Mouse (Mus musculus): ENCODE data around the gene Lmod3.
"Not testable (repeated sequence)": the region's sequence is repeated elsewhere in the genome, so short reads cannot be mapped to it uniquely, and the experiment has no call there.

The Lmod3 gene

GRCm38 (mm10) chr6:97276366-97276765 is 23.8 kb upstream of the Lmod3 start:
- peak; percentile 29 for DNase-seq (ENCODE audit: low read depth, low spot score)

DNA sequence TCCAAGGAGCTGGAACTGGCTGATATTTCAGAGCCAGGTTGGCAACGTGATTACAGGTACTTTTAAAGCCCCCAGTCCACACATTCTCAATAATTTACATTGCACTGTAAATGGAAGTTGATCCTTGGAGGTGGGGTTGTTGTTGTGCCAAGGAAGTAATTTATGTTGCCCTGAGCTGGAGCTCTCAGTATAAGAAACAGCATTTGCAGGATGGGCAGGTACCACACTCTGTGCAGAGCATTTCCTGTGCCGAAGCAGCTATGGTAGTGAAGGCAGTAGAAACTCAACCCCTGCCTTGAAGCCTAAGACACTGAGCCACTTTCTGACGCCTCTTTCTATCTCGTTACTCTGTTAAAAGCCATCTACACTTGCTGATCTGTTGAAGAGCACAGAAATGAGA is 23.2 kb upstream of the Lmod3 start:
- peak; percentile 46 for DNase-seq (ENCODE audit: low read depth, low spot score)

DNA sequence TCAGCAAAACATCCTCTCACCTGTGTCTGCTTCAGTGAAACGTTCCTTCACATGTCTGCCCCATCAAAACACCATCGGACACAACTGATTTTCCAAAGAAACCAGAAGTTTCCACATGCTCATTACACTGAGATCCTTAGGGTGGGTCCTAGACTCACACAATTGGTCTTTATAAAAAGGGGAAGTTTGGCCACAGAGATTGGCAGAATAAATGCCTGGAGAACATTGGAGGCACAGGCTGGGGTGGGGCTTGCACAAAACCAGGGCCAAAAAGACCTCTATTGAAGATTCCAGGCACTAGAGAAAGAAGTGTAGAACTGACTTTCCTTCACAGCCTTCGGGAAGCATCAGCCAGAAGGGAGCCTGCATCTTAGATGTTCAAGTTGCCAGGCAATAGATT is 21.2 kb upstream of the Lmod3 start:
- DNase-seq (ENCODE audit: low read depth, low spot score): no peak

DNA sequence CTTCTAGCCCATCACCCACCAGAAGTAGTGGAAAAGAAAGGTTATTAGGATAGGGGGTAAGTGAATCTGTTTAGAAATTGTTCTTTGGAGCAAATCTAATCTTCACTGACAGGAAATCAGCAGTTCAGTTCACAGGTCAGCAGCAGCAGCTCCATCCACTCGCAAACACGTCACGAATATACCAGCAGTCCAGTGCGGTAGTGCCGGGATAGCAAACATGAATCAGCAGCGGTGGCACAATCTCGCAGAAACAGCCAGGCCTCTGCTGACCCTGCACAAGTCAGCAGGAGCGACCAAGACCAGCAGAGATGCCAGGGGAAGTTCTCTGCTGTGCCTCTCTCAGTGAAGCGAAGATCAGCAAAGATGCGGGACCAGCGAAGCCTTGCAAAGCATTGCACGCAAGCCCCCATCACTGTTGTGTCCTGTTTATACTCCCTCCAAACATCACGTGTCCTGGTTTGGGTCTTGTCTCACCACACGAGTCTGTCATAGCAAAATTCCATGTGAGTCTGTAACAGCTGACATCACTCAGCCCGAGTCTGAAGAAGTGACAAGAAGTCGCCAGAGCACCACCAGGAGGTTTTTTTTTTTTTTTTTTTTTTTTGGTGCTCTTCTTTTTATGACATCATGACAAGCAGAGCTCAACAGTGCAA is 20.6 kb upstream of the Lmod3 start:
- DNase-seq (ENCODE audit: low read depth, low spot score): no peak

GRCm38 (mm10) chr6:97272349-97272748 is 19.8 kb upstream of the Lmod3 start:
- no peak for DNase-seq (ENCODE audit: low read depth, low spot score)

GRCm38 (mm10) chr6:97269596-97269995 is 17.0 kb upstream of the Lmod3 start:
- DNase-seq (ENCODE audit: low read depth, low spot score): no peak

DNA sequence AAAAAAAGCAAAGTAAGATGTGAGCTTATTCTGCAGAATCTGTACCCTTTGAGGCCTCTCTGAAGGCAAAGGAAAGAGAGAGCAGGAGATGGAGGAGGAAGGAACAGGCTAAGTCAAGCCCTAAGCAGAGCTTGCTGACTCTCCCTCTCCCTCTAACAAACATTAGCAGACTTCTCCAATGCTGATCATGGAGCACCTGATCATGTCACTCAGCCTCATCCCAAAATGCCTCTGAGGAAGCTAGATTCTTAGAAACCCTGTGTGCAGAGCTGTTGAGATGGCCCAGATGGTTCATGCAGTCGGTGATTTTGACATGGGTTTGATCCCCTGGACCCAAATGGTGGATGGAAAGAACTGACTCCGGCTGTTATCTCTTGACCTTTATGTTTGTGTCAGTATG is 14.6 kb upstream of the Lmod3 start:
- no peak for DNase-seq (ENCODE audit: low read depth, low spot score)

GRCm38 (mm10) chr6:97266661-97267060 is 14.1 kb upstream of the Lmod3 start:
- DNase-seq (ENCODE audit: low read depth, low spot score): no peak

DNA sequence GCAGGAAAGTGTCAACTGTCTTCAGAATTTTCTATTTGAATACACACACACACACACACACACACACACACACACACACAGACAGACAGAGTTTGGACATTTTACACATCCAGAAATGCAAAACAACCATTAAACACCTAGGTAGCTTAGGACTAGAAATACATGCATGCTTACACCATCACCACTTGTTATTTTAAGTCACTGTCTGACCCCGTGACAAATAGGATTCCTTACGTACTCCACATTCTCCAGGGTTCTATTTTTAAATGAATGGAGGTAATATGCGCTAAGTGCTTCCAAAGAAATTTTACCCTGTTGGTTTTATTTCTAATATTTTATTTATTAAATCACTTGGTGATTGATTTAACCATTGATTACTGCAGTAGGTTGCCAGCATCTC is 13.1 kb upstream of the Lmod3 start:
- DNase-seq (ENCODE audit: low read depth, low spot score): no peak

DNA sequence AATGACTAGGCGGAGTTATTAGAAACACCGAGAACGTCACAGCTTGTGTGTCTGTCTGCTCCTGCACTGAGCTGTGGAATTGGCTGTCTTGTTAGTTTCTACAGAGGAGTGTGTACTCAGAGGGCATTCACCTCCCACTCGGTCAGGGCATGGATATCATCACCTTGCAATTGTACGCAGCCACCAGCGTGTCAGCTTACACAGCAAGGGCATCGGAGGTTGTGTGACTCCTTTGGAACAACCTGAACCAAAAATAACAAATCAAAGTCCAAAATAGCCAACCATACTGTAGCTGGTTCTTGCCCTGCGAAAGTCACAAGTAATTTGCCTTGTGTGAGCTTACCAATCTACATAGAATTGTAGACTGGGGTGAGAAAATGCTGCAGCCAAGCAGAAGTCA is 12.7 kb upstream of the Lmod3 start:
- DNase-seq (ENCODE audit: low read depth, low spot score): no peak

GRCm38 (mm10) chr6:97263750-97264149 is 11.2 kb upstream of the Lmod3 start:
- peak; percentile 59 for DNase-seq (ENCODE audit: low read depth, low spot score)

DNA sequence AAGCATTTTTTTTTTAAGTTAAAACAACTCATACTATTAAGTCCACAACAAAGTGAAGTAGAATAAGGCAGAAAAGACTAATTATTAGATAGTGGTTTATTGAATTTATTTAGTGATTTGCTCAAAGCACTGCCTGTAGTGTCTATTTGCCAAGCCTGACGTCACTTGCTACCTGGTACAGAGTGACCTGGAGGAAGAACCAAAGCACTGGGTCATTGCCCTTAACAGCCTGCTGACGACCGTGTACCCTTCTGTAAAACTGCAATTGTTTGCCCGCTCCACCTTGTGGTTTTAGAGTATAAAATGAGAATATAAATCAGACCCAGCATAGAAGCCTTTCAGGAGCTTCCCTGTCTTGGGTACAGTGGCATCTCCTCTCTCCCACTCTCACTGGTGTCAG is 9.7 kb upstream of the Lmod3 start:
- DNase-seq (ENCODE audit: low read depth, low spot score): no peak

- DNase-seq (ENCODE audit: low read depth, low spot score): not testable (repeated sequence)
Measured at GRCm38 (mm10) chr6:97259926-97260325, 7.4 kb upstream of the Lmod3 start.

DNA sequence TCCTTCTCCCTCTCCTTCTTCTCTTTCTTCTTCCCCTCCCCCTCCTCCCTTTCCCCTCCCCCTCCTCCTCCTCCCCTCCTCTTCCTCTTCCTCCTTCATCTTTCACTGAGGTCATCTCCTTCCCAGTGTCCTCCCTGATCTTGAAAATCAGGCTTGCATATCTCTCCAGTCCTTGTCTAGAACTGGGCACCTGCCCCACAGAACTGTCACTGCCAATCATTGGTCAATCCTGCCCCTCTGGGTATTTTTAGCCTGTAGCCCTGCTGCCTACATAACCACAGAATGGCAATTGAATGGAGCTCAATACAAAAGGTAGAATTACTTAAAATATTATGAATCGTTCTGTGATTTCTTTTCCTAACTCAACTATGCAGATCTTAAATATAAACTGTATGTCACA is 5.9 kb upstream of the Lmod3 start:
- DNase-seq (ENCODE audit: low read depth, low spot score): no peak

DNA sequence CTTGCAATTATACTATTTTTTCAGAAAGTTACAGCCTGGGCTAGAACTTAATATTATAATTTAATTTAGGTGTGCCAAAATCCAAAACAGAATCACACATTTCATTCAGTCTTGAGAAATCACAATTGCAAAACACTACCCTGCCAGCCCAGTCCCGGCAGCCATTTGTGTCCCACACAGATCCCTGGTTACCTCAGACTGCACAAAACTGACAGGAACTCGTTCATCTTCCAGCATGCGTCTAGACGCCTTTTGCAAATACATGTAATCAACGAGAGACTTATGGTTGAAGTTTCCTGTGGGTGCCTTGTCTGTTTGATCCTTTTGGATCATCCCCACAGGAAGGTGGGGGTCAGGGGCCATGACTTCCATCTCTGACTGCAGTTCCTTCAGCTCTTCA is 473 bp downstream of the Lmod3 start:
- DNase-seq (ENCODE audit: low read depth, low spot score): no peak

DNA sequence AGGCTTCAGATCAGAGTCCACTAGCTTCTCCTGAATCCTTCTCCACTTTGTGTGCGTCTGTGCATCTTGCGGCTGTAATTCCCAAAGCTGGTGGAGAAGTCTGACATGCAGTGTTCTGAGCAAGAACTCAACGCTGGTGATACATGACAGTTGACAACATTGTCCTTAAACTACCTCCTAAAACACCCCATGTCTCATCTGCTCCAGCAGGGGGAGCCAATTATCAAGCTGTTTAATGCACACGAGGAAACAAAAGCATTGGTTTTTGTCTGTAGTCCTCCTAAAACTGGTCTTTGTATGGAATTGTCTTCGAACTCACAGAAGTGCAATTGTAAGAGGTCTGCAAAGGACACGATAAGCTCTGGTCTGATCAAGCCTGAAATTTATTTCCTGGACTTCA is 1.6 kb downstream of the Lmod3 start:
- peak; percentile 85 for DNase-seq (ENCODE audit: low read depth, low spot score)

- no peak for DNase-seq (ENCODE audit: low read depth, low spot score)
Measured at GRCm38 (mm10) chr6:97245200-97245599, 7.4 kb downstream of the Lmod3 start.

- DNase-seq (ENCODE audit: low read depth, low spot score): no peak
Measured at GRCm38 (mm10) chr6:97242522-97242921, 10.0 kb downstream of the Lmod3 start.

DNA sequence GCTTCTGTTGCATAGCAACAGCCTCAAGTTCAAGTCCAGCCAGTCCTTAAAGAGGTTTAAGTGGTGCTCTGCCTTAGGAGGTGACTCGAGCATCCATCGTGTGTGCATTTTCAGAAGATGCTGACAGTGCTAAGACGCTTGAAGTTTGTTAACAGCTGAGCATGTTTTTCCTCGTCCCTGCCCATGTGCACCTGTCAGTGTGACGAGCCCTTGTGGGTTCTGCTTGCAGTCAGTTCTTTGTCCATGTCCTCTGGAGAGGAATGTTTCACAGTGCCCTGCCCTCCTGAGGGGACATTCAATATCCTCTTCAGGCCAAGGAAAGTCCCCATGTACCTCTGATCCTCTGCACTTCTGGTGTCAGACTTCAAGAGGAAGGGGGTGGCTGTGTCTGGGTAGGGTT is 12.5 kb downstream of the Lmod3 start:
- DNase-seq (ENCODE audit: low read depth, low spot score): no peak

GRCm38 (mm10) chr6:97239360-97239759 is 13.2 kb downstream of the Lmod3 start:
- peak; percentile 13 for DNase-seq (ENCODE audit: low read depth, low spot score)

DNA sequence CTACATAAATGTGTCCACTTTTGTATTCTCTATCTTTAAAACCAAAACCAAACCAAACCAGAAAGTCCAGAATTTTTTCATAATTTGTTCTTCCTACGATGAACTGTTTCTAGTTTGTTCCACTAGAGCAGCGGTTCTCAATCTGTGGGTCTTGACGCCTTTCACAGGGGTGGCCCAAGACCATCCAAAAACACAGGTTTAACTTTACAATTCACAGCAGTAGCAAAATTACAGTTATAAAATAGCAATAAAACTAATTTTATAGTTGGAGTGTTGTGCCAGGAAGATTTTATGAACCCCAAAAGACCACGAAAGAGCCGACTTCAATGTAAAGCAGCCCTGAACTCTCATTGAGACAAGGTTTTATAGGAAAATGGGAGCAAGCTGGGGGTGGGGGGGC is 16.5 kb downstream of the Lmod3 start:
- DNase-seq (ENCODE audit: low read depth, low spot score): no peak

- peak; percentile 44 for DNase-seq (ENCODE audit: low read depth, low spot score)
Measured at GRCm38 (mm10) chr6:97234911-97235668, 17.5 kb downstream of the Lmod3 start.

DNA sequence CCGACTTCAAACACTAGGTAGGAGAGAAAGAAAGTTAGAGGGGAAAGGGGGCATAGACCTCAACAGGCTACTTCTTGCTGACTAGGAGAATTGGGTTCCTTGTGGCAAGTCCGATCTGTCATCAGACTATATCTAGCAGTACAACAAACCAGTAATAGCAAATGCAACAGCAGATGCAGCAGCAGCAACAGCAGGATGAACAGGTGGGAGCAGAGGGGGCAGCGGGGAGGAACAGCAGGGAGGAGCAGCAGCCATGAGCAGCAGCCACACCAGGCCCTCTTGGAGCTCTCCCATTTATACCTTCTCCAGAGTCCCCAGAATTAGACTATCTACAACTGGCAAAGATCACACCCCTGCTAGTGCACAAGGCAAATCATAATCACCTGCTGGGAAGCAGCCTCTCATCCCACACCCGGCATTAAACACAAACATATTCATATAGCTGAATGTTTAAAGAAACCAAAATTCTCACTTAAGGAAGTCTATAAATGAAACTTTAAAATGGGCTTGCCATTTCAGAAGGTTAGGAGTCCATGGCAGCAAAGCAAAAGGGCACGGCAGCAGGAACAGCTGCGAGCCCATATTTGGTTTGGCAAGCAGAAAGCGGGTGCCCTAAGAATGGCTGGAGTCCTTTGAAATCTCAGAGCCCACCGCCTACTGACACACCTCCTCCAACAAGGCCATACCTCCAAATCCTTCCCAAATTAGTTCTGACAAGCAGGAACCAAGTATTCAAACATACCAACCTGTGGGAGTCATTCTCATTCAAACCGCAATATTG is 25.3 kb downstream of the Lmod3 start:
- DNase-seq (ENCODE audit: low read depth, low spot score): no peak

Data from CD4-positive, CD25-positive, alpha-beta regulatory T cell, adult 2 months (primary cell).